Mouse (Mus musculus): ENCODE results near the gene Metap1.
"Not testable (repeated sequence)": the region's sequence is repeated elsewhere in the genome, so short reads cannot be mapped to it uniquely, and the experiment has no call there.

Metap1 gene

DNA sequence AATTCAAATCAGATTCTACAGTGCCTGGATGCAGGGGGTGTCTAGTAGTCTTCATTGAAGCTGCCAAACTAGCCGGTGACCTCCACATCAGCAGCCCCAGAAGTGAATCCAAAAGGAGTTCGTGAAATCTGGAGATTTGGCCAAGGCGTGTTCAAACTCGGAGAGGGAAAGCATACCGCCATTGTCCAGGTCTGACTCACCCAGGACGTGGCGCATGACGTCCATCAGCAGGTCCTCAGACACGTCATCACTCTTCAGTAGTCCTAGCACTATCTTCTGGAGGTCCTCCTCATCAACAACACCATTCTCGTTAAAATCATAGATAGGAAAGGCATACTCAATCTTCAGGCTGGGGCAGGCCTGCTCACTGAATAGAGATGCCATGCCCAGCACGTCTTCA lies 14.4 kb upstream of the Metap1 start:
- no peak for DNase-seq (ENCODE audit: low spot score in 2 of 2)

DNA sequence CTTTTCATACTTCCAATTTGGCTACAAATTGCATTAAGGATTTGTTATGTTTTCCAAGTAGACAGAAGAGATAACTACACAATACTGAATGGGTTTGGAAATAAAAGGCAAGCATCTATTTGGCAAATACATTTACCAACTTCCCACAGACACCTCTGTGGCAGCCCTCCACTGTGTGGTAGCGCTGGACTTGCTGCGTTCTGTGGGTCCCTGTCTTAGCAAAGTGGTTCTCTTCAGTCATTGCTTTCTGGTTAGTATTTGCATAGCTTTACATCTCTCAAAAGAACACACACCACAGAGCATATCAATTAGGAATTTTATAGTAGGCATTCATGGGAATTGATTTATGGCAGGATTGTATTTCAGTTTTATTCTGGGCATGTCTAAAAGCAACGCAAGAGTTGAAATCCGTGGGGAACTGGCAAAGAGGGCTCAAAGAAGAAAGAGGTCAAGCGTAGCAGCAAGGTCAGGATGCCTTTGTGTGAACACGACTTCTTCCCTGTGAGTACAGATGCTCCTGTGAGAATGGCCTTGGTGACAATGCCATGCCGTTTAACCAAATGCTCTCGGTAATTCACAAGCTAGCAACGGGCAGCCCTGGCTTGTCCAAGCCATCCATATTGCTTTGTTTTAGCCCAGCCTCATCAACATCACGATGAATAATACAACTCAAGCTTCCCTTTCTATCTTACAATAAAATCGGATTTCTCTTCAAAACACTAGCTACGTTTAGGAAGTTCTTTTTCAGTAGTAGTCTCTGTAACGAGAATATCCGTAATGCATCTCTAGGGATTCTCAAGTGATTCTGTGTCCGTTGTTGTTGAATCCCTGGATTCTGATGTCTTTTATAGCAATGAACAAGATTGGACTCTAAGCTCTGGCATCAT lies 10.8 kb upstream of the Metap1 start:
- DNase-seq (ENCODE audit: low spot score in 2 of 2) = no peak

DNA sequence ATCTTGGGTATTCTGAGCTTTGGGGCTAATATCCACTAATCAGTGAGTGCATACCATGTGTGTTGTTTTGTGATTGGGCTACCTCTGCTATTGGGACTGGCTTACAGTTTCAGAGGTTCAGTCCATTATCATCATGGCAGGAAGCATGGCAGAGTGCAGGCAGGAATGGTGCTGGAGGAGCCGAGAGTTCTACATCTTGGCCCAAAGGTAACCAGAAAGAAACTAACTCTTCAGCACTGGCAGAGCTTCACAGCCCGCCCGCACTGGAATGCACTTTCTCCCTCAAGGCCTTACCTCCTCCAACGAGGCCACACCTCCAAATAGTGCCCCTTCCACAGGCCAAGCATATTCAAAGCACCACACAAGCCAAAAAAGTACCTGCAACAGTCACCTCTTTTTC lies 9.4 kb upstream of the Metap1 start:
- no peak for DNase-seq (ENCODE audit: low spot score in 2 of 2)

DNA sequence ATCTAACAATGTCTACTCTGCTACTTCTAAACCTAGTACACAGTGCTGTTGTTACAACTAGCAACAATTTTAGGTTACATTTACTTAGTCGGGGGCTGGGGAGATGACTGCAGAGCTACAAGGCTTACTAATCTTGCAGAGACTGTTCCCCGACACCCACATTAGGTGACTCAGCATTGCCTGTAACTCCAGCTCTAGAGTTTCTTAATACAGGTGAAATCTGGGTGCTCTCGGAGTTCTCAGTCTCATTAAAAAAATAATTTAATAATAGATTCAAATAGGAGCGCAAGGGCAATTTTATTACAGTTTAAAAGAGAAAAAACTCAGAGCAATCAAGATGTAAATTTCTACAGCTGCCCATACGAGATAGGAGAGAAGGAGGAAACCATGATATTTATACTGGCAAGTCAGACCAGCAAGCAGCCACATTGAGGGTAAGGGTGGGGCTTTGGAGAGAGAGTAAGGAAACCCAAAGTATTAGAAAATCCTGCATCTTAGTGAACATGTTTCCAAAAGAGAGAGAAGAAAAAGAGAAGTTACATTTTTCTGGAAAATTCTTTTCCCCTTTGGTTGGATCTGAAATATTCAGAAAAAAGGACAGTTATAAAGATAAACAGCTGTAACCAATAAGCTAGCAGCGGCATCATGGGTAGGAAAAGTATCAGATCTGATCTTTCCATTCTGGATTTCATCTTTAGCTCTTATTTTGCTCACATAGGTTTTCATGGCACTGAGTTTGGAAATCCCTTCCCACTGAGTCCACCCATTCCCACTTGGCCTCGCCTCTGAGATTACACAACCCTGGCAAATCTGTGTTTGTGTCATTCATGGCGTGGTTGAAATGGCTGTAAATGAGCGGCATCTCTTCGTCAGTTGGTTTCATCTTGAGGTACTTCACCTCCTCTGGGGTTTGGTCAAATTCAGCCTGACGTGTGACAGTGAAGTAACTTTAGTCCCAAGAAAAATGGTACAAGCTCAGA lies 6.1 kb upstream of the Metap1 start:
- no peak for DNase-seq (ENCODE audit: low spot score in 2 of 2)

DNA sequence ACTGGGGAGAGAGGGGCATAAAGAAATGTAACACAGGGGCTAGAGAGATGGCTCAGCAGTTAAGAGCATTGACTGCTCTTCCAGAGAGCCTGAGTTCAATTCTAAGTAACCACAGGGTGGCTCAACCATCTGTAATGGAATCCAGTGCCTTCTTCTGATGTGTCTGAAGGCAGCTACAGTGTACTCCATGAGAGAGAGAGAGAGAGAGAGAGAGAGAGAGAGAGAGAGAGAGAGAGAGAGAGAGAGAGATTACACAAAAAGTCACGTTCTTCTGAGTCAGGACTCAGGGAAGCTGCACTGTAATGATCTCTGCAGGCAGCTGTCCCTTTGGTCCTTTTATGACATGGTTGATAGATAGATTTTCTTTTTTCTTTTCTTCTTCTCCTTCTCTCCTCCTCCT lies 5.2 kb upstream of the Metap1 start:
- DNase-seq (ENCODE audit: low spot score in 2 of 2) = no peak

DNA sequence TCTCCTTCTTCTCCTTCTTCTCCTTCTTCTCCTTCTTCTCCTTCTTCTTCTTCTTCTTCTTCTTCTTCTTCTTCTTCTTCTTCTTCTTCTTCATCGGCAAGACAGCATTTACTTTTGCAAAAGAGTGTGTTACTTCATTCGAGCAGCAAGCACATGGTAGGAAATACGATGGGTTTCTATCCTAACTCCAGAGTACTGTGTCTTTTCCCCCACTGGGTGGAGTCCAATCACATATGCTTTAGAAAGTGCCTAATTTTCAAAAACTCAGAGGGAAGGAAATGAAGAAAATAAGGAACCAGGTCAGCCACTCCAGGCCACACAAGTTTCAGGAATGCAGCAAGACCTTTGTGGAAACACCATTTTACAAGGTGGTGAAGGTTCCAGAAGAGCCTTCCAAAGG lies 4.4 kb upstream of the Metap1 start:
- no peak for DNase-seq (ENCODE audit: low spot score in 2 of 2)

DNA sequence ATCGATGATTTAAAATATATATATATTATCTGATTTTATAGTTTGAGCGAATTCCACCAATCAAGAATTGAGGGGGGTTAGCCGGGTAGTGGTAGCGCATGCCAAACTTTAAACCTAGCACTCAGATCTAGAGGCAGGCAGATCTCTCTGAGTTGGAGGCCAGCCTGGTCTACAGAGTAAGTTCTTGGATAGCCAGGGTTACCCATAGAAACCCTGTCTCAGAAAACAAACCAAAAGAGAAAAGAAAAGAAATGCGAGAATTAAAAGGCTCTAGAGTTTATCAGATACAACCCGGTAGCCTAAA lies 671 bp upstream of the Metap1 start:
- DNase-seq (ENCODE audit: low spot score in 2 of 2) = no peak

DNA sequence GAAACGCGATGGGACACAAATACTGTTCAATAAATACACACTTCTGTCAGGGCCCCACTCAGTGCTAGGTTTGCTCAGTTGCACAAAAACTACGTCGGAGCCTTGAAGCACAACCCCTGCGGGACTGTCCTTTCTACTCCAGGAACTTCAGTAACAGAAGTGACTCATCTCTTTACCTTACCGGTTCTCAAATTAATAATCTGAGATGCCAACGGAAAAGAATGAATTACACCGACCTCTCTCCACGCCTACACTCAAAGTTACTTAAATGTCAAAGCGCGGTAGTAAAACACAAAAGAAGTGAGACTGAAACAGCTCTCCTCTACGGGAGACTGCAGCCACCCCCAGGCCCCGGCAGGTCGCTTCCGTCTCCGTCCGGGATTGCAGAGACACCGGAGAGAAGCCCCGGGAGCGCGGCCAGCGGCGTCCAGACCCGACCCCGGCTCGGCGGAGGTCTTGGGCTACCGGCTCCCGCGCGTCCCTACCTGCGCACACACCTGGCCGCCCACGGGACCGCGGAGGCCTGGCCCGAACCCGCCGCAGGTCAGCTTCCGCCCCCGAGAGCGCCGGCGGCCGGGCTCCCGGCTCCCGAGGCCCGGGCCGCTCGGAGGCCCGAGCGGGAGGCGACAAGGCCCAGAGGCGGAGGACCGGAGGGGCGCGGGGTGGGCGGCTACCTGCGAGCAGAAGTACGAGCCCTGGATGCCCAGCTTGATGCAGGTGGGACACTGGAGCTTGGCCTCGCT lies 560 bp downstream of the Metap1 start:
- peak in 1 of 2 experiments; percentile 10 for DNase-seq (ENCODE audit: low spot score in 2 of 2)

DNA sequence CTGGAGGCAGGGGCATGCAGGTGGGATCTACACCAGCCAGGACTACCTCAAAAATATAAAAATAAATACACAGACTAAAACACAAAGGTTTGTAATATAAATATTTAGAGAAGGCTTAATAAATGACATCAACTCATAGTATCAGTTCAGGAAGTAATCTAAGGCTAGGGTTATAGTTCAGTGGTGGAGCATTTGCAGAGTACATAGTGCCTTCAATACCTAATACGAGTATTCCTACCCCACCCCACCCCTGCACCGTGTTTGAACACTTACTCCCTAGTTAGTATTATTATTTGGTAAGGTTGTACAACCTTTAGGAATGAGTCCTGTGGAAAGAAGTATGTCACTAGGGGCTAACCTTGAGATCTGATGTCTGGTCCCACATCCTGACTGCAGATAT lies 6.1 kb downstream of the Metap1 start:
- DNase-seq (ENCODE audit: low spot score in 2 of 2) = no peak

DNA sequence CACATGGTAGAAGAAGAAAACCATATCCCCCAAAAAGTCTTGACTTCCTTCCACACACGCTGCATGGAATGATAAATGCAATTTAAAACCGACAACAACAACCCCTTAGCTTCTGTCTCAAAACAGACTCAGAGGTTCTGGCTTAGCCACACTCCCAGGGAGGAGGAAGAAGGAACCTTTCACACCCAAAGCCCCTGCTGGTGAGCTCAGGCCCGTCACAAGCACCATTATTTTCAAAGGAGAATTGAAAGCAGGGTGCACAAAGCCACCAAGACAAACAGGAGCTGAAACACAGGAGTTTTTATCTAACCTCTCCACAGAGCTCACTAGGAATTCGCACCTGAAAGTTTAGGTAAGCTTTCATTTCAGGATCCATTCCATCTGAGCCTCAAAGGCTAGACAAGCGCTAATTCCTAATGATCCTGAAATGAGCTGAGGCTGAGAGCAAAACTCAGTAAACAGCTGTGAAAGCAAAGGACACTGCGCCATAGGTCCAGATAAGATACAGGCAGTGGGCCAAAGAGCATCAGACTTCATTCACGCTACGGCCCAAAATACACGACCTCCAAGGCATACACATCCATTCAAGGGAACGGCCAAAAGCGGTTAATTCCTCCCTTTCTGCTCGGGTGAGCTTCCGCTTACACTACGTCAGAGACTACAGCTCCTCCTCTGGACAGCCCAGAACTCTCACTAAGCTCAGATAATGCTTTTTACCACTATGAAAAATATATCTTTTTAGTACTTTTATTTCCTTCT lies 7.6 kb downstream of the Metap1 start:
- no peak for DNase-seq (ENCODE audit: low spot score in 2 of 2)

DNA sequence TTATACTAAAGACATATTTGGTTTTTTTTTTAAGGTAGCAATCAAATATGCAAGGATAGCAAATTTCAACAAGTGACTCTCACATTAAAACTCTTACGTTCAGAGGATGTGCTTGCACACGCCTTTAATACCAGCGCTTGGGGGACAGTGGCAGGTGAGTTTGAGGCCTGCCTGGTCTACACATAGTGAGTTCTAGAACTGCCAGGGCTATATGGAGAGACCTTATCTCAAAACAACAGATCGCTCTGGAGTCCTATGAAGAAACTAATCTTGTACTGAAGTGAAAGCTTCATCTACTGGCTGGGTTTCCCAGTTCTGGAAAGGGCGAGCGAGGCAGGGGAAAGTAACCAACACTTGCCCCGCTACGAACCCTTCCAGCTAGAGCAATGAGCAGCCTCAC lies 9.8 kb downstream of the Metap1 start:
- no peak for DNase-seq (ENCODE audit: low spot score in 2 of 2)

DNA sequence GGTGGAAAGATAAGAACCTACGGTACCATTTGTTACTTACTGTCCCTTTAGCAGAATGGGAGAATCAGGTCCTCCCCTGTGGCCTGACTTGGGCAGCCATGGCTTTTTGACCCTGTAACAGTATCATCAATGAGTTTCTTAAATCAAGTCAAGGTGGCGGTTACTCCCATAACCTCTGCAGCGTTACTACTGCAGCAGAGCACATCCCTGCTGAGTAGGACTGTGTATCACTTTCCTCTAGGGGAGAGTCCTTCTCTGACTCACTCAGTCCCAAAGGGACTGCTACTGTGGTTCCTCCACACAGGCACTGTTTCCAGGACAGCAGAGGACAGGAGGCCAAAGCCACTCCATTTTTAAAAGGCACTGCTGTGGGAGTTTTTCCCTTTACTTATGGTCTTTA lies 18.2 kb downstream of the Metap1 start:
- no peak for DNase-seq (ENCODE audit: low spot score in 2 of 2)

DNA sequence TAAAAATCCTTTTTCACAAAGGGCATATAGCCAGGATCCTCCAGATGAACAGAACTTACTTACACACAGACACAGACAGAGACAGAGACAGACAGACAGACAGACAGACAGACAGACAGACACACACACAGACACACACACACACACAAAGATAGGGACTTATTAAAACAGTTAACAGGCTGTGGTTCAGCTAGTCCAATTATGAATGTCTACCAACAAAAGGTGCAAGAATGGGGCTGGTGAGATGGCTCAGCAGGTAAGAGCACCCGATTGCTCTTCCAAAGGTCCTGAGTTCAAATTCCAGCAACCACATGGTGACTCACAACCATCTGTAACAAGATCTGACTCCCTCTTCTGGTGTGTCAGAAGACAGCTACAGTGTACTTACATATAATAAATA lies 22.7 kb downstream of the Metap1 start:
- DNase-seq (ENCODE audit: low spot score in 2 of 2) = not testable (repeated sequence)

DNA sequence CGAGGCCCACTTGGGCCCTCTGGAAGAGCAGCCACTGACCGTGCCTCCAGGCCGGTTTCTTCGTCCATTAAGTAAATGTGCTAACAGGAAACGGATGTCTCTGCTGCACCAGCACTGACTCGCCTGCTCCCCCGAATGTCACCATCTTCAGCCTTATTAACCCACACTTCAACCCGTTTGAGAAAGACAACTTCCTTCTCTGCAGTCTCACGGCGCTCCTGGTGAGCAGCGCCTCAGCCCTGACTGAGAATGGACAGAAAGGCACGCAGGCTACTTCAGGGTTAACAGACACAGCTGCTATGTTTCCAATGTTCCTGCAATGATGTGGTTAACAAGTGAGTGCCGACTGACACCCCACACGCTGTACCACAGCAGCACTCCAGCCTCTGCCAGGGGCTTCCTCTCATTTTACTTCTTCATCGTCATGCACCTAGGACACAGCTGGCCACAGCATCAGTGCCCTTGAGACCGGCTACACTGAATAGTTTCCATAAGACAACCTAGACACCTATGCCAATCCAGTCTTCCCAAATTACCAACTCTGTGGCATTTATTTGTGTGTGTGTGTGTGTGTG lies 24.7 kb downstream of the Metap1 start:
- no peak for DNase-seq (ENCODE audit: low spot score in 2 of 2)

DNA sequence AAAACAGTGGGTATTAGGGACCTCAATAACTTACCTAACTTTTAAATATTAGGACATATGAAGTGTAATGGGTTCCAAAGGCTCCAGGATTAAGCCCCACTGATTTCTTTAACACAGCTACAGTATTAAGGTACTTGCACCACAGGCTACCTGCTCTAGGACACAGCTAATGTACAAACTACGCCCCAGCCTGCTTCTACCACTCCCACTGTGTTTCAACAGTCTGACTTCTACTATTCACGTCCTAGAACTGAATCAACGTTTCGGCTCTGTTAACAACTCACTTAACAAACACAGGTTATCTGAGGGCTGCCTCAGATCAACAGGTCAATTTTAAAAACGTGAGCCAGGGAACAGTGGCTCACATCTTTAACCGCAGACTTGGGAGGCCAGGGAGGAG lies 25.5 kb downstream of the Metap1 start:
- no peak for DNase-seq (ENCODE audit: low spot score in 2 of 2)

DNA sequence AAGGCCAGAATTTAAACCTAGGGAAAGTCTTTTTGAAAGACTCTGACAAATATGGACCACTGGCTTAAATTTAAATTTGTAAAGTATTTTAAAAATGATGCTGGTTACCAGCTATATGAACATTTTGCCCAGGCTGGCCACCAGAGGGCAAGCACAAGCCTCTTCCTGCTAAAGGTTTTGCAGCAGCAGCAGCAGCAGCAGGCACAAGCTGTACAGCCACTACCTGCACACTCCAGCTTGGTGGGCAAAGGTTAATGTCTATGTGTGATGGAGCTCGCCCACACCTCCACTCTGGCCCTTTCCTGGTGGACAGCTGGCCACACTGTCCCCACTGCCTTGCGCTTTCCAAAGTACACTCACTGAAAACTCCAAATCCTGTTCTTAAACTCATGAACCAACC lies 26.2 kb downstream of the Metap1 start:
- DNase-seq (ENCODE audit: low spot score in 2 of 2) = no peak

DNA sequence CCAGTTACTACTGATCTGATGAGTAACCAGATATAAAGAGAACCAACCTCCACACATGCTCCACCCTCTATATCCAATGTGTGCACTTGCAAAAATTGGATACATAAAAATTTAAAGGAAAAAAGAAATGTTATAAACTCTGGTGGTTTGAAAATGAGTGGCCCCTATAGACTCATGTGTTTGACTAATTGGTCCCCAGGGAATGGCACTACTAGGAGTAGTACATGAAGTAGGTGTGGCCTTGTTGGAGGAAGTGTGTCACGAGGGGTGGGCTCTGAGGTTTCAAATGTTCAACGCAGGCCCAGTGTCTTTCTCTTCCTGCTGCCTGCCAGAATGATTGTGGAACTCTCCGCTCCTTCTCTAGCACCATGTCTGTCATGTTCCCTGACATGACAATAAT lies 27.5 kb downstream of the Metap1 start:
- DNase-seq (ENCODE audit: low spot score in 2 of 2) = no peak

DNA sequence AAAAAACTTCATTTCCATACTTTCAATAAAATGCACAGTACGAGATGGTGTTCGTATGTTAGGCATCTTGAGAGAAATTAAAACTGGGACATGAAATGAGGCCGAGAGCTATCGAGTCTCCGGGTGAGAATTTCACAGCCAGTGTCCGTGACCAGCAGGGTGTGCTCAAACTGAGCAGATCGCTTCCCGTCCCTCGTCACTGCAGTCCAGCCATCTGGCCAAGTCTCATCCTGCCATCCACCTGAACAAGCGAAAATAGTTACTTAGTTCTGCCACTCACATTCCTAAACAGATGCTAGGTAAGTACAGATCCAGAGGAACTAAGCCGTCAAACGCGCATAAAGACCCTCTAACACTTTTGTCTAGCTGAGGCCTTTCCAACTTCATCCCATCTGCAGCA lies 29.1 kb downstream of the Metap1 start:
- peak in 1 of 2 experiments; percentile 32 for DNase-seq (ENCODE audit: low spot score in 2 of 2)

DNA sequence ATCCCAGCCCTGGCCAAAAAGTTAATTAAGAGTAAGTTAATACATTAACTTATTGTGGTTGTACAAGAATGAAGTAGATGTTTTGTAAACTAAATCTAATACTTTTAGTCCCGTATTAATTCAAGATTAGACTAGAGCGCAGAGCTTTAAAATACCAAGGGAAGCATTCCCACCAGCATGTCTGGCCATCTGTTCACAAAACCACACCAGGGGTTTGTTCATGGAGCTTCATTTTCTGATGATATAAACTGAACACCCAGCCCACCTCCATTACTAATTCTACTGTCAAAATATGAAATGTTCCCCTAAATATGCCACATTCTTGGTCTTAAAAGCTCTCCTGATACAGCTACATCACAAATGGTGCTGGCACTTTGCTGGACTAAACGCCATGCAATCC lies 30.9 kb downstream of the Metap1 start:
- DNase-seq (ENCODE audit: low spot score in 2 of 2) = no peak

DNA sequence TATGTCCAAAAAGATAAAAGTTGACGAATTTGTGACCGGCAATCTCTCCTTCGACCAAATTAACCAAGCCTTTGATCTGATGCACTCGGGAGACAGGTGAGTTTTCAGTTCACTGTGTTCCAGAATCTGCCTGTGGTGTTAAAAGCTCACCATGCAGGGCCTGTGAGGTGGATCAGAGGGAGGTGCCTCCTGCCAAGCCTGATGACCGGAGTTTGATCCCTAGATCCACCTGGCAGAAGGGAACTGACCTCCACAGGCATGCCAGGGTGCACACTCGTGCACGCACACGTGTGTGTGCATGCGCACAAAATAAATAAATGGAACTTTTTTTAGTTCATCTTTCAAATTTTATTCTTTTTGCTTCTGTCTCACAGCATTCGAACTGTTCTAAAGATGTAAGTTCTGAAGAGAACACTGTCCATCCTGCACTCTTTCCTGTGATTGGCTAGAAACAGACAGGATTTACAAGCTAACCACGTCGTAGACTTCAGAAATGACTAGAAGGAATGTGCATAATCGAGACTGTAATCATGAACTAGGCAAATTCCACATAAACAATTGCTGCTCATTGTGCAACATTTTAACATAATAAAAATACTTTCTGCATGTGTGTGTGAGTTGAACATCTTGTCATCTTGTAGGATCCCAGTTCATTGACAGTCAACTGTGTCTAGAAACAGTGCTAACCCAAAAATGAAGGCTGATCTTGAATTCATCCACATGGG lies 34.4 kb downstream of the Metap1 start:
- DNase-seq (ENCODE audit: low spot score in 2 of 2) = no peak
